ENCODE assay signal across 15 mouse cellular contexts in the genomic region with DNA sequence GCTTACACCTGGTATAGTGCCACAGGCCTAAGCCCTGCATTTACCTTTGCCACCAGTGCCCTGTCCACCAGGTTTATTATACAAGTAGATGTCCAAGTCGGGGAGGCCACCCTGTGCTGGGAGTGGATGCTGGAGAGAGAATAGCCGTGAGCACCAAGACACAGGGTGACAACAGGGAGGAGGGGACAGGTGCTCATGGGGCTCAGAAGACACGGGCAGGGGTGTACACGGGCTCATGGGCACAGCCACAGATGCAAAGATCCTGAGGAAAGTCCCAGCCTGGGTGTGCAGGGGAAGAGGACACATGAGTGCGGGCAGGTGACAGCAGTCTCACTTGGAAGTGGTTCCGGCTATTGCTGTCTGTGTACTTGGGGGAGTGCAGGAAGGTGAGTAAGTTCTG.
"Had no signal": no experiment of that assay in that cellular context is flagged by ENCODE, and none has a peak within 500 bp of the region (broad histone marks: within the 10 kb centered on the region; RNA-seq: fewer than 3 reads in every experiment).

No protein-coding gene starts in this region.

- H3K4me2 ChIP-seq: neural tube, embryonic 15.5 days; stomach, embryonic 15.5 days had no signal

- H3K27me3 ChIP-seq: neural tube, embryonic 15.5 days; stomach, embryonic 15.5 days had no signal

- DNase-seq: retina, postnatal 1 day; right cerebral cortex, adult 18-20 months; right cerebral cortex, postnatal 14 days; right cerebral cortex, postnatal 25 days; right cerebral cortex, postnatal 4 days; spleen, adult 18-20 months; thymus, adult 18-20 months; thymus, adult 2 months; thymus, postnatal 14 days; thymus, postnatal 25 days; thymus, postnatal 36 days; thymus, postnatal 4 days had no signal

- H3K4me1 ChIP-seq: neural tube, embryonic 15.5 days; stomach, embryonic 15.5 days had no signal

- H3K9ac ChIP-seq: neural tube, embryonic 15.5 days; stomach, embryonic 15.5 days had no signal

- H3K9me3 ChIP-seq: neural tube, embryonic 15.5 days; stomach, embryonic 15.5 days had no signal

- H3K4me3 ChIP-seq: neural tube, embryonic 15.5 days; stomach, embryonic 15.5 days had no signal

- H3K27ac ChIP-seq: neural tube, embryonic 15.5 days; stomach, embryonic 15.5 days; stomach, postnatal 0 days had no signal
